Mouse (Mus musculus) heart, postnatal 0 days (tissue): ENCODE measurements around the gene Cyp2c70. TPM values are rescaled to one million over a fixed set of nuclear protein-coding genes. Genes with fewer than 3 reads are reported as not detected.

ENCODE experiments used
- ATAC-seq: fragments of 200-750 bp; cut with Nextera tagmentation; 2 replicates; pipeline ENCODE4 v1.8.0; 2017; ENCODE audit warnings: low read depth, moderate number of reproducible peaks, moderate library complexity; ENCODE audit not compliant: insufficient read depth
- DNase-seq: peaks from one replicate; pipeline ENCODE4 v3.0.0-alpha.2; 2016; ENCODE audit warnings: low spot score
- H3K27ac ChIP-seq: fragments of 300-500 bp; sonication (generic); 2 replicates; pipeline ENCODE4 v1.5.1; 2014; ENCODE audit warnings: low read depth, mild to moderate bottlenecking
- H3K27me3 ChIP-seq: fragments of 300-500 bp; sonication (generic); 2 replicates; pipeline ENCODE4 v1.6.1; 2014; ENCODE audit warnings: low read length, mixed read lengths; ENCODE audit not compliant: control insufficient read depth, insufficient read depth
- H3K36me3 ChIP-seq: fragments of 300-500 bp; sonication (generic); replicated peaks from 2 replicates; pipeline ENCODE4 v1.6.1; 2014; ENCODE audit warnings: low read length, mixed read lengths; ENCODE audit not compliant: control insufficient read depth, insufficient read depth
- H3K4me1 ChIP-seq: fragments of 300-500 bp; sonication (generic); 2 replicates; pipeline ENCODE4 v1.6.1; 2014; ENCODE audit warnings: antibody characterized with exemption; ENCODE audit not compliant: control insufficient read depth, insufficient read depth
- H3K4me2 ChIP-seq: fragments of 300-500 bp; sonication (generic); 2 replicates; pipeline ENCODE4 v1.6.1; 2014; ENCODE audit warnings: low read depth, mild to moderate bottlenecking, low read length, moderate library complexity
- H3K4me3 ChIP-seq: fragments of 300-500 bp; sonication (generic); 2 replicates; pipeline ENCODE4 v1.5.1; 2014; ENCODE audit warnings: low read depth, low read length
- H3K9ac ChIP-seq: fragments of 300-500 bp; sonication (generic); replicated peaks from 2 replicates; pipeline ENCODE4 v1.6.1; 2014; ENCODE audit warnings: low read depth, low read length, mixed read lengths
- H3K9me3 ChIP-seq: fragments of 300-500 bp; sonication (generic); replicated peaks from 2 replicates; pipeline ENCODE4 v1.6.1; 2016; ENCODE audit warnings: low read length; ENCODE audit not compliant: control insufficient read depth
- CTCF ChIP-seq: IDR thresholded peaks from 2 replicates; pipeline ENCODE4 v1.5.1; 2016; ENCODE audit warnings: antibody characterized with exemption, control low read depth, low read depth
- EP300 ChIP-seq: IDR thresholded peaks from 2 replicates; pipeline ENCODE4 v1.6.1; 2016; ENCODE audit warnings: antibody characterized with exemption, low read depth
- WGBS: fragments of 180-500 bp; shearing (Covaris S2); extraction: QIAGEN DNeasy Blood & Tissue Kit; methylation state at CpG from one replicate; pipeline ENCODE4 v1.1.7; 2014; 5-methylcytosine and 5-hydroxymethylcytosine counted together
- polyA plus RNA-seq: library from polyadenylated mRNA; unstranded; fragments of >200 nt; fragmentation: Nextera tagmentation; extraction: Ambion mirVana; gene quantifications from 2 replicates; pipeline ENCODE4 v1.2.1, GENCODE M21; 2015
- total RNA-seq: library from RNA; depleted of rRNA; stranded (reverse); fragments of >200 nt; gene quantifications from 2 replicates; pipeline ENCODE4 v1.2.3, GENCODE M21; 2014; ENCODE audit warnings: low replicate concordance; rRNA removed

The Cyp2c70 gene
- total RNA-seq (not detected in 2 replicates), polyA plus RNA-seq (not detected in 2 replicates)

- WGBS = 47% methylated on average over 5 of the region's 5 CpGs
- no peak within 1 kb of the TSS for H3K4me3 ChIP-seq
- no peak for TF ChIP-seq EP300
- no peak for TF ChIP-seq CTCF
- ATAC-seq (no peak), DNase-seq (no peak)
- H3K4me2 ChIP-seq = no peak within 1 kb of the TSS
- H3K27ac ChIP-seq = no peak within 1 kb of the TSS
- H3K27me3 ChIP-seq = no peaks in the 10 kb centered on the region
- H3K9me3 ChIP-seq = no peaks in the 10 kb centered on the region
- H3K4me1 ChIP-seq = no peaks in the 10 kb centered on the region
- no peak within 1 kb of the TSS for H3K9ac ChIP-seq
- H3K36me3 ChIP-seq = no peaks in the 10 kb centered on the region
These were observed at the start of gene Cyp2c70 for GRCm38 (mm10) chr19:40187160-40187559. Cyp2c70 (minus strand) TSS chr19:40187333.

GRCm38 (mm10) chr19:40232560-40232959, 45.4 kb upstream of the Cyp2c70 start:
- Histone ChIP-seq H3K27ac (no peak overlapping the region), H3K9ac (no peak overlapping the region), H3K4me2 (no peak overlapping the region), H3K4me3 (no peak overlapping the region), H3K27me3 (no peaks in the 10 kb centered on the region), H3K36me3 (peaks cover 34% of the 10 kb centered on the region), H3K4me1 (no peaks in the 10 kb centered on the region), H3K9me3 (no peaks in the 10 kb centered on the region)
- no peak for TF ChIP-seq CTCF
- TF ChIP-seq EP300 = no peak
- DNase-seq (no peak), ATAC-seq (no peak)
- WGBS = 81% methylated on average over 2 of the region's 2 CpGs

GRCm38 (mm10) chr19:40231825-40232541, 44.9 kb upstream of the Cyp2c70 start:
- DNase-seq (no peak), ATAC-seq (no peak)
- Histone ChIP-seq H3K4me2 (no peak overlapping the region), H3K27ac (no peak overlapping the region), H3K9me3 (no peaks in the 10 kb centered on the region), H3K9ac (no peak overlapping the region), H3K36me3 (peaks cover 39% of the 10 kb centered on the region), H3K4me1 (no peaks in the 10 kb centered on the region), H3K4me3 (no peak overlapping the region), H3K27me3 (no peaks in the 10 kb centered on the region)
- WGBS = 70% methylated on average over 7 of the region's 7 CpGs
- no peak for TF ChIP-seq EP300
- TF ChIP-seq CTCF = peak; percentile 32

GRCm38 (mm10) chr19:40231074-40231738, 44.1 kb upstream of the Cyp2c70 start:
- H3K4me3 ChIP-seq = no peak overlapping the region
- 86% methylated on average over 13 of the region's 13 CpGs for WGBS
- no peaks in the 10 kb centered on the region for H3K4me1 ChIP-seq
- H3K4me2 ChIP-seq = no peak overlapping the region
- peaks cover 44% of the 10 kb centered on the region for H3K36me3 ChIP-seq
- ATAC-seq = no peak
- no peaks in the 10 kb centered on the region for H3K27me3 ChIP-seq
- no peak for DNase-seq
- no peak for TF ChIP-seq CTCF
- no peak for TF ChIP-seq EP300
- H3K27ac ChIP-seq = no peak overlapping the region
- no peak overlapping the region for H3K9ac ChIP-seq
- H3K9me3 ChIP-seq = no peaks in the 10 kb centered on the region

DNA sequence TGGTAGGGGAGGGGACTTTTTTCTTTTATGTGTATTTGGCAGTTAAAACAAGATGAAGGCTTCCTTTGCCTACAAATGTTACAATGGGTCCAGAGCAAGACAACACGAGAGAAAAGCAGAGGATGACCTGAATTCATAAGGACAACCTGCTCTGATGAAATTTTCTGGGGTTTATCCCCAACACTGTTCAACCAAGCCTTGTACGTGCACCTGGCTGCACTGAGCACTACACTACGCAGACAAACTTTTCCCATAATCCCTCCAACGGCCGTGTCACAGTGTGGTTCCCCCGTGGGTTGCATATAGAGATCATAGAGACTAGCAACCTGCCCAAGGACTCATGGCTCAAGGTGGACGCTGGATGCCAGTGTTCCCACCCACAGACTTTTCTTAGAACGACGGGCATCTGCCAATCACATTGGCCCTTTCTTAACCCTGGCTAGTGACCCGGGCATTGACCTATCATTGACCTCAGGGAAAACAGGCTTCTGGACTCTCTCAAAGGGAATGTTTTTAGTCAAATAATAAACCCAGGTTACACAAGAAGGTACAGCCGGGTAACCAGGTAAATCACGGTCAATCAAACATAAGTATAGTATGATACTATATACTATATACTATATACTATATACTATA, 39.5 kb upstream of the Cyp2c70 start:
- Histone ChIP-seq H3K27ac (no peak overlapping the region), H3K9ac (no peak overlapping the region), H3K9me3 (no peaks in the 10 kb centered on the region), H3K36me3 (peaks cover 58% of the 10 kb centered on the region), H3K4me2 (no peak overlapping the region), H3K4me3 (no peak overlapping the region), H3K27me3 (no peaks in the 10 kb centered on the region), H3K4me1 (no peaks in the 10 kb centered on the region)
- WGBS = 84% methylated on average over 12 of the region's 12 CpGs
- TF ChIP-seq EP300 = no peak
- TF ChIP-seq CTCF = no peak
- DNase-seq = no peak
- ATAC-seq = no peak
